Mouse (Mus musculus): ENCODE data around the gene Dyrk4. TPM values are rescaled to one million over a fixed set of nuclear protein-coding genes. Genes with fewer than 3 reads are reported as not detected.

Dyrk4 gene
- total RNA-seq, 2 experiments from 2014 or later: not detected

GRCm38 (mm10) chr6:126836628-126837027 lies 85.0 kb downstream of the Dyrk4 start:
- no peak for DNase-seq (ENCODE audit: low spot score)

Other genes with a start within 250 kb of the Dyrk4 start
- gene Kcna6, start 181.2 kb downstream of the Dyrk4 start, total RNA-seq (2021): under 1 TPM; 0.37 to 0.38 TPM
- gene Ndufa9, start 72.7 kb downstream of the Dyrk4 start, total RNA-seq (2021): 100 to 1,000 TPM; 292 to 321 TPM
- not detected for gene Akap3, start 68.7 kb downstream of the Dyrk4 start, total RNA-seq (2021)
- gene Rad51ap1, start 17.7 kb upstream of the Dyrk4 start, total RNA-seq (2021): under 1 TPM in 1 of 2 experiments, not detected in 1; 0.11 TPM
- 1 to 10 TPM; 7.2 to 8.4 TPM for gene D6Wsu163e, start 18.1 kb upstream of the Dyrk4 start, total RNA-seq (2021)
- gene Fgf6, start 93.7 kb upstream of the Dyrk4 start, total RNA-seq (2021): 1 to 10 TPM; 2.6 to 3.5 TPM
- not detected for gene Fgf23, start 151.1 kb upstream of the Dyrk4 start, total RNA-seq (2021)
- 100 to 1,000 TPM in 1 of 2 experiments, 10 to 100 TPM in 1; 99.5 to 105 TPM for gene Tigar, start 187.7 kb upstream of the Dyrk4 start, total RNA-seq (2021)
- gene Ccnd2, start 230.4 kb upstream of the Dyrk4 start, total RNA-seq (2021): 10 to 100 TPM in 1 of 2 experiments, 1 to 10 TPM in 1; 7.2 to 12.8 TPM

All from gastrocnemius, adult 18-20 months (tissue).